Comparison of ENCODE assay signal across 21 mouse cellular contexts in genomic region chr5:49641206-49641830, GRCm38 (mm10).
DNase-seq lines count a peak whose midpoint lies in the region; ATAC-seq and TF ChIP-seq lines count a peak whose summit lies in the region.
"Had no signal": no experiment of that assay in that cellular context is flagged by ENCODE, and none has a peak within 500 bp of the region (broad histone marks: within the 10 kb centered on the region; RNA-seq: fewer than 3 reads in every experiment).

No protein-coding gene starts in this region.

- H3K9me3 ChIP-seq in hindbrain, embryonic 13.5 days, result no peaks in the 10 kb centered on the region
- no peaks in the 10 kb centered on the region for H3K9me3 ChIP-seq in hindbrain, embryonic 12.5 days (replicated peaks)
- no peaks in the 10 kb centered on the region for H3K9me3 ChIP-seq in neural tube, embryonic 14.5 days (ENCODE audit: control insufficient read depth, low read length)
- no peaks in the 10 kb centered on the region for H3K9me3 ChIP-seq in neural tube, embryonic 15.5 days (replicated peaks)
- H3K9me3 ChIP-seq: G1E; limb, embryonic 12.5 days; liver, embryonic 13.5 days; neural tube, embryonic 12.5 days had no signal

- ATAC-seq in hindbrain, embryonic 13.5 days (ENCODE audit: low FRiP score), result peak; percentile 36; the same call in 1 of the 2 replicates
- ATAC-seq in hindbrain, embryonic 12.5 days (ENCODE audit: low FRiP score), result no peak
- ATAC-seq in neural tube, embryonic 14.5 days (ENCODE audit: low read depth), result peak; percentile 60; the same call in 1 of the 2 replicates
- no peak for ATAC-seq in neural tube, embryonic 15.5 days (ENCODE audit: low FRiP score)
- ATAC-seq: CD4-positive, CD25-positive, alpha-beta regulatory T cell, adult 4 months had no signal

- H3K4me2 ChIP-seq in hindbrain, embryonic 13.5 days, result no peak overlapping the region
- H3K4me2 ChIP-seq in hindbrain, embryonic 12.5 days (replicated peaks), result no peak overlapping the region
- no peak overlapping the region for H3K4me2 ChIP-seq in neural tube, embryonic 14.5 days (ENCODE audit: low read depth, low read length)
- no peak overlapping the region for H3K4me2 ChIP-seq in neural tube, embryonic 15.5 days
- H3K4me2 ChIP-seq: limb, embryonic 12.5 days; liver, embryonic 13.5 days; neural tube, embryonic 12.5 days had no signal

- no peak for TF ChIP-seq CTCF in cerebellum, adult 2 months (IDR thresholded peaks at IDR 0.05; ENCODE audit: borderline replicate concordance, insufficient read depth, low read depth, low read length)

- peaks cover 32% of the 10 kb centered on the region for H3K4me1 ChIP-seq in cerebellum, adult 2 months (ENCODE audit: control insufficient read depth, insufficient read depth, low read length)
- no peaks in the 10 kb centered on the region; the same call in 1 of the 2 replicates for H3K4me1 ChIP-seq in hindbrain, embryonic 13.5 days (replicated peaks)
- H3K4me1 ChIP-seq in hindbrain, embryonic 12.5 days, result no peaks in the 10 kb centered on the region
- no peaks in the 10 kb centered on the region for H3K4me1 ChIP-seq in neural tube, embryonic 14.5 days (ENCODE audit: control insufficient read depth, insufficient read depth, low read length)
- H3K4me1 ChIP-seq in neural tube, embryonic 15.5 days, result no peaks in the 10 kb centered on the region
- H3K4me1 ChIP-seq: limb, embryonic 12.5 days; liver, embryonic 13.5 days; neural tube, embryonic 12.5 days had no signal

- WGBS in cerebellum, adult 2 months, result 62% methylated on average over 12 of the region's 12 CpGs
- 75% methylated on average over 12 of the region's 12 CpGs for WGBS in hindbrain, embryonic 13.5 days
- WGBS in hindbrain, embryonic 12.5 days, result 79% methylated on average over 12 of the region's 12 CpGs
- WGBS in neural tube, embryonic 14.5 days, result 75% methylated on average over 12 of the region's 12 CpGs
- WGBS in neural tube, embryonic 15.5 days, result 76% methylated on average over 12 of the region's 12 CpGs

- H3K4me3 ChIP-seq in cerebellum, adult 2 months (replicated peaks; ENCODE audit: insufficient read depth, low read depth, low read length), result no peak overlapping the region
- H3K4me3 ChIP-seq in hindbrain, embryonic 13.5 days, result no peak overlapping the region
- no peak overlapping the region for H3K4me3 ChIP-seq in hindbrain, embryonic 12.5 days
- H3K4me3 ChIP-seq in neural tube, embryonic 14.5 days (ENCODE audit: low read depth, low read length), result no peak overlapping the region
- no peak overlapping the region for H3K4me3 ChIP-seq in neural tube, embryonic 15.5 days (replicated peaks)
- H3K4me3 ChIP-seq: gastrocnemius, adult 2 months; layer of hippocampus, adult 2 months; limb, embryonic 12.5 days; liver, embryonic 13.5 days; neural tube, embryonic 12.5 days had no signal

- H3K27me3 ChIP-seq in cerebellum, adult 2 months (ENCODE audit: control insufficient read depth, insufficient read depth, low read length), result no peaks in the 10 kb centered on the region
- H3K27me3 ChIP-seq in hindbrain, embryonic 13.5 days, result no peaks in the 10 kb centered on the region
- no peaks in the 10 kb centered on the region for H3K27me3 ChIP-seq in hindbrain, embryonic 12.5 days
- H3K27me3 ChIP-seq in neural tube, embryonic 14.5 days (ENCODE audit: control insufficient read depth, insufficient read depth, low read length), result no peaks in the 10 kb centered on the region
- H3K27me3 ChIP-seq in neural tube, embryonic 15.5 days (replicated peaks), result no peaks in the 10 kb centered on the region
- H3K27me3 ChIP-seq: limb, embryonic 12.5 days; liver, embryonic 13.5 days; neural tube, embryonic 12.5 days had no signal

- DNase-seq in cerebellum, adult 2 months, result no peak
- DNase-seq in cerebellum, adult 11 months, result no peak
- DNase-seq in layer of hippocampus, adult 11-12 months (ENCODE audit: low spot score), result no peak
- no peak for DNase-seq in adrenal gland, adult 8-10 months
- DNase-seq: cerebellum, adult 18-20 months; gastrocnemius, adult 2 months; heart, postnatal 4 days; kidney, adult 11 months; liver, embryonic 13.5 days; thymus, adult 18-20 months had no signal

- no peak overlapping the region for H3K9ac ChIP-seq in hindbrain, embryonic 13.5 days
- H3K9ac ChIP-seq in hindbrain, embryonic 12.5 days, result no peak overlapping the region
- no peak overlapping the region for H3K9ac ChIP-seq in neural tube, embryonic 14.5 days (replicated peaks; ENCODE audit: low read depth, low read length)
- no peak overlapping the region for H3K9ac ChIP-seq in neural tube, embryonic 15.5 days (replicated peaks)
- H3K9ac ChIP-seq: limb, embryonic 12.5 days; liver, embryonic 13.5 days; neural tube, embryonic 12.5 days had no signal

- peak overlapping the region; percentile 68; the same call in 1 of the 2 replicates for H3K27ac ChIP-seq in cerebellum, adult 2 months (ENCODE audit: insufficient read depth, low read length)
- H3K27ac ChIP-seq in hindbrain, embryonic 13.5 days, result no peak overlapping the region
- no peak overlapping the region for H3K27ac ChIP-seq in hindbrain, embryonic 12.5 days
- no peak overlapping the region for H3K27ac ChIP-seq in neural tube, embryonic 14.5 days (ENCODE audit: low read depth, low read length)
- no peak overlapping the region for H3K27ac ChIP-seq in neural tube, embryonic 15.5 days (replicated peaks)
- H3K27ac ChIP-seq: gastrocnemius, adult 2 months; kidney, postnatal 0 days; limb, embryonic 12.5 days; liver, embryonic 13.5 days; macrophage; neural tube, embryonic 12.5 days had no signal

- TF ChIP-seq POLR2A in cerebellum, adult 2 months (IDR thresholded peaks at IDR 0.05; ENCODE audit: borderline replicate concordance, insufficient read depth, low read length), result no peak

- H3K36me3 ChIP-seq in hindbrain, embryonic 13.5 days, result no peaks in the 10 kb centered on the region
- H3K36me3 ChIP-seq in hindbrain, embryonic 12.5 days, result no peaks in the 10 kb centered on the region
- no peaks in the 10 kb centered on the region for H3K36me3 ChIP-seq in neural tube, embryonic 14.5 days (ENCODE audit: control insufficient read depth, insufficient read depth, low read length)
- no peaks in the 10 kb centered on the region for H3K36me3 ChIP-seq in neural tube, embryonic 15.5 days
- H3K36me3 ChIP-seq: G1E; limb, embryonic 12.5 days; liver, embryonic 13.5 days; neural tube, embryonic 12.5 days had no signal

Comparison
In these comparisons a context has a peak if more than half of its experiments do, and no peak if none do; other contexts are left out.
1. ATAC-seq: peak in hindbrain, embryonic 13.5 days (single experiment) and neural tube, embryonic 14.5 days (single experiment); none in hindbrain, embryonic 12.5 days (single experiment) and neural tube, embryonic 15.5 days (single experiment).